Mouse (Mus musculus) MEL (cell line): Measurements from ENCODE around the gene Rsad1.
A peak's percentile ranks its signal among the peaks of the same experiment; 100 is the strongest.

Source experiments
- CTCF ChIP-seq, 3 experiments: IDR thresholded peaks in 2 of 3; conservative IDR thresholded peaks in 1 of 3; 2 replicates each; pipeline ENCODE4 v1.5.1; 2011 to 2012; ENCODE audit warnings: low read length in 3 of 3, low read depth in 2 of 3, mild to moderate bottlenecking in 2 of 3, improper control_type of control experiment in 1 of 3, inconsistent platforms in 1 of 3, mixed read lengths in 1 of 3, moderate library complexity in 1 of 3; ENCODE audit not compliant: control insufficient read depth in 1 of 3, insufficient read depth in 1 of 3, poor library complexity in 1 of 3, severe bottlenecking in 1 of 3
- POLR2A ChIP-seq, 2 experiments: IDR thresholded peaks; 2 replicates each; pipeline ENCODE4 v1.6.1; 2011 to 2012; ENCODE audit warnings: low read length in 2 of 2, mild to moderate bottlenecking in 2 of 2, control low read depth in 1 of 2, improper control_type of control experiment in 1 of 2, low read depth in 1 of 2, moderate library complexity in 1 of 2; ENCODE audit not compliant: control insufficient read depth in 1 of 2, insufficient read depth in 1 of 2, poor library complexity in 1 of 2

DNA sequence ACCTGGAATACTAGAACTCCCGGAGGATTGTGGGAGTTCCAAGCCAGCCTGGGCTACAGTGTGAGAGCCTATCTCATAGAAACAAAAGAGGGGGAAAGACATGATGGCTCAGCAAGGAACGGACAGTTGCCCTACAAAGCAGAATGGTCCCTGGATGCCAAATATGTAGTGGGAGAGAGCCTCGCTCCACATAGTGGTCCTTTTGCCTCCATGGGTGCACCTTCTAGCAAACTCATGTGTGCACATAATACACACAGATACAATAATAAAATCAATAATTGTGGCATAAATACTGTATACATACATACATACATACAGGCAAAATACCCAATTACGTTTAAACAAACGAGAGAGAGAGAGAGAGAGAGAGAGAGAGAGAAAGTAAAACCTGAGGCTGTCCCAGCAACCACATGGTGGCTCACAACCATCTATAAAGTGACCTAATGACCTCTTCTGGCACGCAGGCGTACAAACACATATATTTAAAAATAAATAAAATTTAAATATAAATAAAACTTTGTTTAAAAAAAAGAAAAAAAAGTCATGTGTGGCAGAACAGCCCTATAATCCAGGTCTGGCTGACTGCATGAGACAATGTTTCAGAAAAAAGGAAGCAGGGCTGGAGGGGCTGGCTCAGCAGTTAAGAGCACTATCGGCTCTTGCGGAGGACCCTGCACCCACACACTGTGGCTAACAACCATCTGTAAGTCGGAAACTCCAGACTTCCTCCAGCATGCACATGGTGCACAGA lies 811 bp upstream of the Rsad1 start:
- peak in 1 of 2 experiments; percentile 75; a peak in 2 of 4 replicates for TF ChIP-seq POLR2A (IDR thresholded peaks at IDR 0.05; ENCODE audit: control insufficient read depth in 1 of 2, insufficient read depth in 1 of 2, low read depth in 1 of 2, low read length in 2 of 2, poor library complexity in 1 of 2)
- TF ChIP-seq CTCF (IDR thresholded peaks at IDR 0.05 in 2 of 3, conservative IDR thresholded peaks at IDR 0.05 in 1 of 3; ENCODE audit: control insufficient read depth in 1 of 3, insufficient read depth in 1 of 3, low read depth in 2 of 3, low read length in 3 of 3, poor library complexity in 1 of 3, severe bottlenecking in 1 of 3): no peak; a peak in 1 of 6 replicates
